Mouse (Mus musculus) hindbrain, embryonic 15.5 days (tissue): Measurements from ENCODE around the gene Prkce. TPM values are rescaled to one million over a fixed set of nuclear protein-coding genes. Genes with fewer than 3 reads are reported as not detected.

Source experiments
- ATAC-seq: fragments of 200-750 bp; cut with Nextera tagmentation; 2 replicates; pipeline ENCODE4 v1.8.0; 2017; ENCODE audit warnings: low read depth, moderate number of reproducible peaks, moderate TSS enrichment; ENCODE audit not compliant: low FRiP score
- H3K27ac ChIP-seq: fragments of 300-500 bp; sonication (generic); replicated peaks from 2 replicates; pipeline ENCODE4 v1.5.1; 2015; ENCODE audit warnings: mild to moderate bottlenecking, inconsistent platforms
- H3K27me3 ChIP-seq: fragments of 300-500 bp; sonication (generic); 2 replicates; pipeline ENCODE4 v1.6.1; 2015; ENCODE audit warnings: control low read depth, inconsistent platforms
- H3K36me3 ChIP-seq: fragments of 300-500 bp; sonication (generic); 2 replicates; pipeline ENCODE4 v1.6.1; 2015; ENCODE audit warnings: control low read depth, inconsistent platforms
- H3K4me1 ChIP-seq: fragments of 300-500 bp; sonication (generic); replicated peaks from 2 replicates; pipeline ENCODE4 v1.6.1; 2015; ENCODE audit warnings: control low read depth, inconsistent platforms
- H3K4me2 ChIP-seq: fragments of 300-500 bp; sonication (generic); 2 replicates; pipeline ENCODE4 v1.6.1; 2015; ENCODE audit warnings: moderate library complexity, mild to moderate bottlenecking, inconsistent platforms
- H3K4me3 ChIP-seq: fragments of 300-500 bp; sonication (generic); 2 replicates; pipeline ENCODE4 v1.5.1; 2015; ENCODE audit warnings: mild to moderate bottlenecking, inconsistent platforms
- H3K9ac ChIP-seq: fragments of 300-500 bp; sonication (generic); 2 replicates; pipeline ENCODE4 v1.6.1; 2015; ENCODE audit warnings: inconsistent platforms
- H3K9me3 ChIP-seq: fragments of 300-500 bp; sonication (generic); 2 replicates; pipeline ENCODE4 v1.6.1; 2016; ENCODE audit warnings: control low read depth, inconsistent platforms
- WGBS: fragments of 180-500 bp; shearing (Covaris S2); methylation state at CpG from one replicate; pipeline ENCODE4 v1.1.7; 2015; 5-methylcytosine and 5-hydroxymethylcytosine counted together
- polyA plus RNA-seq: library from polyadenylated mRNA; unstranded; fragments of >200 nt; fragmentation: Nextera tagmentation; extraction: Ambion mirVana; gene quantifications from 2 replicates; pipeline ENCODE4 v1.2.1, GENCODE M21; 2015

The Prkce gene
- polyA plus RNA-seq, 1 experiment from 2014 or later, result 45.7 TPM

DNA sequence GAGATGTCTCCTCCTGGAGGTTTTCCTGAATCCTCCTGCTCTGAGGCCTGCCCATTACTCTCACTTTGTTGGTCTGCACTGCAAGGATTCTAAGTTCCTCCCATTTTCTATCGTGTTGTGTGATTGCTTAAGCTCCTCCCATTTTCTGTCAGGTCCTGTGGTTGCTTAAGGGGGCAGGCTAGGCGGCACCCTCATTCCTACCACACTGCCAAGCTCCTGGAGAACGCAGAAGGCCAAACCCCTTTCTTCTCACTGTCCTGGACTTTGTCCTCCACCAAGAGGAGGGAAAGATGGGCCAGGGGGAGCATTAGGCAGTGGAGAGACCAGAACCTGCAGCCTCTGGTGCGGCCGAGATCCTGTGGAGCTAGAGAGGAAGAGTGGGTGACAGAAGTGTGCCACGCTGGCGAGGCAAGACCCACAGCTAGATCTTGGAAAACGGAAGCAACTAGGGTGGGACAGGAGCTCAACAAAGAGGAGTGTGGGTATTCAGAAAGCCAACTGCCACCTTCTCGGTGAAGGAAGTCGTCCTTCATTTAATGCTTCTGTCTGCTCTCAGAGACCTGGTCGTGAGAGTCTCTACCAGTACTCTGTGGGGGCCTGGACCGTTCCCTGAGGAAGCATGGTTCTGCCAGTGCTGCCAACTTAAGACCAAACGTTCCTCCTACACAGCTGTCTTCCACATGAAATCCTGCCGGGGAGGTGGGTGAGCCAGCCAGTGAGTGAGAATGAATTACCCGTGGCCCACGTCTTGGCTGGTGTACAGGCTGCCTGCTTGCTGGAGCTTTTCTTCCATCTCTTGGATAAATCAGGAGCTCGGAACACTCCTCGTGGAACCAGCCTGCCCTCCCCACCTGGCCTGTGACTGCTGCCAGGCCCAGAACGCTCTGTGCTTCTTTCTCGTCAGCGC lies 82.2 kb downstream of the Prkce start:
- Histone ChIP-seq H3K4me1 (peaks cover 34% of the 10 kb centered on the region), H3K4me3 (no peak overlapping the region), H3K9me3 (no peaks in the 10 kb centered on the region), H3K9ac (no peak overlapping the region), H3K36me3 (no peaks in the 10 kb centered on the region), H3K4me2 (no peak overlapping the region), H3K27me3 (no peaks in the 10 kb centered on the region), H3K27ac (peak overlapping the region; percentile 70)
- ATAC-seq, result peak; percentile 19; the same call in 1 of the 2 replicates
- 68% methylated on average over 21 of the region's 21 CpGs for WGBS

DNA sequence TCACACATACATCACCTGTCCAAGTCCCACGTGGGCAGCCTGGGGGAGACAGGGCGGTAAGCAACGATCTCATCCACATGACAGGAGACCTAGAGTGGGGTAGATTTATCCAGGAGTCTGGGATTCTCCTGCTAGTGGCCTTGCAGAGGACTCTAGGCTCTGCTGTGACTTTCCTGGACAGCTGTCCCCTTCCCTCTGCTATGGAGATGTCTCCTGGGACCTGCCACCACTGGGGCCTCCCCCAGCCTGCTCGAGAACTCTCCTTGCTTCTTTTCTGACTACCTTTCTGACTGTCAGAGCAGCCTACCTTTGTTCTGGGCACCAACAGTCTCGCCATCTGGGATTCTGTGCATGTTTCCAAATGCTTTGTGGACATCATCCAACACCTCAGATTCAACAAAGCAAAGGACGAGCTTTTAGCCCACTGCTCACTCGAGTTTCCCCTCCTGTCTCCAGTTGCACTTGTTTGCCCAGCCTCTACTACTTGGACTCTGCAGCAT lies 82.9 kb downstream of the Prkce start:
- Histone ChIP-seq H3K4me3 (no peak overlapping the region), H3K4me1 (peaks cover 36% of the 10 kb centered on the region), H3K9me3 (no peaks in the 10 kb centered on the region), H3K27me3 (no peaks in the 10 kb centered on the region), H3K4me2 (no peak overlapping the region), H3K36me3 (no peaks in the 10 kb centered on the region), H3K27ac (peak overlapping the region; percentile 70), H3K9ac (no peak overlapping the region)
- ATAC-seq, result peak; percentile 16; the same call in 1 of the 2 replicates
- WGBS, result 72% methylated on average over 7 of the region's 7 CpGs

DNA sequence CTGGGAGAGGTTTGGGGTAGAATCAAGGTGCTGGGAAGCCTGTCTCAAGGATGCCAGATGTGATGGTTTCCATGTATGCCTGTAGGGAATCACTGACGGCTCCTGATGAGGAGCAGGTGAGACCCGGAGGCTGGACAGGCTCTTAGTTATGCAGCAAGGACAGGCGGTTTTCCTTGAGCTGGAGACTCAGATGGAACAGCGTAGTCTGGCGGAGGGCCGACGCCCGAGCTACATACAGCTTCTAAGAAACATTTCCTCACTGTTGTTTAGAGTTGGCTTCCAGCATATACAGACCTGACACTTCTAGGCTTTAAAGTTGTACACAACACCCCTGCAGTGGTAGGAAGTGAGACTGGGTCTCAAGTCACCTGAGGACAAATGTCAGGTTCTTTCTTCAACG lies 86.3 kb downstream of the Prkce start:
- Histone ChIP-seq H3K4me3 (no peak overlapping the region), H3K9me3 (no peaks in the 10 kb centered on the region), H3K4me1 (peaks cover 36% of the 10 kb centered on the region), H3K27me3 (no peaks in the 10 kb centered on the region), H3K27ac (peak overlapping the region; percentile 9), H3K36me3 (no peaks in the 10 kb centered on the region), H3K9ac (no peak overlapping the region), H3K4me2 (no peak overlapping the region)
- 78% methylated on average over 9 of the region's 9 CpGs for WGBS
- ATAC-seq, result no peak

DNA sequence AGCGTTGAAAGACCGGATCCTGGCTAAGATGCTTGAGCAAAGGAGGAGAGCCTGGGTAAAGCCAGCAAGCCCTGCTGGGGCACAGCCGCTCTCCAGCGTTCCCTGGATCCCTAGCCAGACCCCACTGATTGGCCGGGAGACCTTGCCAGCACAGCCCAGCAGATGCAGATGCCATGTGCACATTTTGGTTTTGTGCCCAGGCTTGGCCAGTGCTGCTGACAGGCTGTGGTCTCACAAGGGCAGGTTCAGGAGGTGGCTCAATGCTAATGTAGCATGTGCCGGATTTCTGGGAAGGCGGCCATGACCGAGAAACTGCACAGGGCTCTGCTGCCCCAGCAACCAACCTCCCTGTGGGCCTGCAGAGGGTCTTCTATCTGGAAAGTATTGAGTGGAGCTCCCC lies 86.7 kb downstream of the Prkce start:
- H3K9ac ChIP-seq, result no peak overlapping the region
- WGBS, result 66% methylated on average over 8 of the region's 8 CpGs
- no peak overlapping the region for H3K4me3 ChIP-seq
- H3K27ac ChIP-seq, result peak overlapping the region; percentile 9
- peak; percentile 89 for ATAC-seq
- H3K27me3 ChIP-seq, result no peaks in the 10 kb centered on the region
- no peaks in the 10 kb centered on the region for H3K36me3 ChIP-seq
- no peaks in the 10 kb centered on the region for H3K9me3 ChIP-seq
- H3K4me2 ChIP-seq, result no peak overlapping the region
- peaks cover 37% of the 10 kb centered on the region for H3K4me1 ChIP-seq

DNA sequence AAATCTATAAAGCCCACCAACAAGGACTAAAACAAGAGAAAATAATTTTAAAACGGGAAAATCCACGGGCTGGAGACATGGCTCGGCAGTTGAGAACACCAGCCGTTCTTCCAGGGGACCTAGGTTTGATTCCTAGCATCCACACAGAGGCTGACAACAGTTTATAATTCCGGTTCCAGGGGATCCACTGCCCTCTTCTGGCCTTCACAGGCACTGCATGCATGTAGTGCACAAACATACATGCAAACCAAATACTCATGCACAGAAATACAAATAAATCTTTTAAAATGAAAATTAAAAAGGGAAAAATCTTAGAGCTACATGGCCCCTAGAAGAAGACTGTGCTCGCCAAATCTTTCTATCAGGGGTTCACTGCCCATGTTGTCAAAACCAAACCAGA lies 87.4 kb downstream of the Prkce start:
- Histone ChIP-seq H3K4me2 (no peak overlapping the region), H3K27me3 (no peaks in the 10 kb centered on the region), H3K9me3 (no peaks in the 10 kb centered on the region), H3K4me3 (no peak overlapping the region), H3K9ac (no peak overlapping the region), H3K36me3 (no peaks in the 10 kb centered on the region), H3K27ac (no peak overlapping the region), H3K4me1 (peaks cover 35% of the 10 kb centered on the region)
- no peak for ATAC-seq
- WGBS, result 96% methylated on average over 6 of the region's 6 CpGs

DNA sequence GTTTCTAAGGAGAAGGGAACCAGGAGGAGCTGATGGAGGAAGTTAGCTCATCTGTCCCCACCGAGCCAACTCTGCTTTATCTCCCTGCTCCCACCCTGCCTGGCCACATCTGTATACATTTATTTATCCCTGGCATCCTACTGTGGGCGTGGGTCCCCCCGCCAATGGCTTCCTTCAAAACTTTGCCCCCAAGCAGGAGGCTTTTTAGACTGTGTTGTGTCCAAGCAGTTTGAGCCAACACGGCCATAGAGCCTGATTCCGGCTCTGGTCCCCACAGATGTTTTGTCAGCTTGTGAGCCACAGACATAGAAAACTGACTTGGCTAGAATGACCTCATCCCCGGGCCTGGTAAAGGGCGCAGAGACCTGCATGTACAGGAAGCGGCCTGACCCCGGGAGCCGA lies 89.1 kb downstream of the Prkce start:
- no peaks in the 10 kb centered on the region for H3K27me3 ChIP-seq
- WGBS, result 76% methylated on average over 10 of the region's 10 CpGs
- ATAC-seq, result no peak

DNA sequence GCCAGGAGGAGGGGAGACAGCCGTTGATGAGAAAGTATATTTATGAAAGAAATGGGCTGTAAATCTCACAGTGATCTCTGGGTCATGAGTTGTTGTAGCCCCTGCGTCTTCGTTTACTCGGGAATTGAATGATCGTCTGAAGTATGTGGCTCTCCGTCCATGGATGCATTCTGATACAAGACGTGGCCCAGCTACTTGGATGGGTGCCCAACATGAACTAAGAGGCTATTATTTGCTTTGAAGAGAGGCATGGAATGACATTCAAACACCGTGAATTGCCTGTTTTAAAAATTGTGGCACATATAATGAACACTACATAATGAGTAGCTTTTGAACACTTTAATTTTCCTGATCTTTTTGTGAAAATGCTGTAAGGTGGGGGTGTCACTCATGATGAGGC lies 93.5 kb downstream of the Prkce start:
- WGBS, result 38% methylated on average over 8 of the region's 8 CpGs

More for the DNA sequence above, 89.1 kb downstream of the Prkce start:
- H3K27ac ChIP-seq, result no peak overlapping the region
- H3K4me2 ChIP-seq, result no peak overlapping the region
- H3K4me3 ChIP-seq, result no peak overlapping the region
- no peaks in the 10 kb centered on the region for H3K9me3 ChIP-seq
- no peak overlapping the region for H3K9ac ChIP-seq
- peaks cover 43% of the 10 kb centered on the region for H3K4me1 ChIP-seq
- H3K36me3 ChIP-seq, result no peaks in the 10 kb centered on the region

DNA sequence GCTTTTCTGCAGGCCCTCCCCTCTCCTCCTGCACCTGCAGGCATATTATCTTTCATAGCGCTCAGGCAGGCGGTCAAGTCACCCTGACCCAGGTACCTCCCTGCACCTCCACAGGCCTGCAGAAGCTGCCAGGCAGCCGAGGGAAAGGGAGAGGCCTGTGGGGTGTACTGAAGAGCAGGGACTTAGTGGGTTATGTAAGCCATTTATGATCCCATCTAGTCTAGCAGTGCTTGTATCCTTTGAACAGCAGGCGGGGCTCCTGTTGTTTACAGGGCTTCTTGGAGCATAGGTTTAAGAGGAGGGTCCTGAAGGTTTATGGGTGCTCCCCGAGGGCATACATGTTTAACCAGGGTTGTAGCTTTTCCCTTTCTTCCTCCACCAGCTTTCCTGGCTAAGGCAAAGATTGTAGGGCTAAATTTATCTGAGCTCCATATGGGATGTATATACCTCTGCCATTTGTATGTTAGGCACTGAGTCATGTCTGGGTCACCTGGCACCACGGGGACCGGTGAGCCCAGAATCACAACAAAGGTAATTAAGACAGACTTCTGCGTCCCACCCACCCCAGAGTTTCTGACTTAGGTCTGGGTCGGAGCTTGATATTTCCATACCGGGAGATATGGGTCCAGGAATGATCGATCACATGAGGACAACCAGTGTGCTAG lies 96.5 kb downstream of the Prkce start:
- Histone ChIP-seq H3K9ac (no peak overlapping the region), H3K4me1 (peaks cover 46% of the 10 kb centered on the region), H3K4me2 (no peak overlapping the region), H3K9me3 (no peaks in the 10 kb centered on the region), H3K4me3 (no peak overlapping the region), H3K36me3 (no peaks in the 10 kb centered on the region), H3K27ac (no peak overlapping the region), H3K27me3 (no peaks in the 10 kb centered on the region)
- ATAC-seq, result no peak
- WGBS, result 93% methylated on average over 11 of the region's 11 CpGs

More for the DNA sequence above, 93.5 kb downstream of the Prkce start:
- Histone ChIP-seq H3K9ac (no peak overlapping the region), H3K4me1 (peaks cover 37% of the 10 kb centered on the region), H3K4me3 (no peak overlapping the region), H3K4me2 (no peak overlapping the region), H3K9me3 (no peaks in the 10 kb centered on the region), H3K27ac (no peak overlapping the region), H3K36me3 (no peaks in the 10 kb centered on the region), H3K27me3 (no peaks in the 10 kb centered on the region)
- ATAC-seq, result no peak

DNA sequence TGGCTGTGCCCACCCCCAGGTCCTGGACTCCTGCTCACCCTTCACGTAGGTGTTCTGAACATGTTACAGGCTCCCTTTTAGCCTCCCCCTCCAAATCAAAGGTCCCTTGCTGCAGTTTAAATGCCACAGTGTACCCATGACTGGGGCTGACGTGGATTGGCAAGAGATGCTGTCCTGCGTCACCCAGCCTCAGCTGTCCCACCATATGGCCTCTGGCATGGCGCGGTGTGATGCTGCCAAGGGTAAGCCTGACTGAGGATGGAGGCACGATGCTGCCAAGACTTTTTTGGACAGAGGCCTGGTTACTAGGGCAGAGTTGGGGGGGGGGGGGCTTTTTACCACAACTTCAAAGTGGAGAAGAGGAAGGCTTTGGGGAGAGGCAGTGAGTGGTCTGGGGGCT lies 98.5 kb downstream of the Prkce start:
- no peak overlapping the region for H3K9ac ChIP-seq
- H3K4me2 ChIP-seq, result no peak overlapping the region
- WGBS, result 56% methylated on average over 6 of the region's 6 CpGs
- no peaks in the 10 kb centered on the region for H3K36me3 ChIP-seq
- ATAC-seq, result peak; percentile 87
- H3K4me3 ChIP-seq, result no peak overlapping the region
- no peaks in the 10 kb centered on the region for H3K9me3 ChIP-seq
- no peak overlapping the region for H3K27ac ChIP-seq
- no peaks in the 10 kb centered on the region for H3K27me3 ChIP-seq
- peaks cover 32% of the 10 kb centered on the region for H3K4me1 ChIP-seq

- Histone ChIP-seq H3K4me3 (no peak overlapping the region), H3K4me2 (no peak overlapping the region), H3K27ac (no peak overlapping the region), H3K36me3 (no peaks in the 10 kb centered on the region), H3K9ac (no peak overlapping the region), H3K27me3 (no peaks in the 10 kb centered on the region), H3K4me1 (peaks cover 30% of the 10 kb centered on the region), H3K9me3 (no peaks in the 10 kb centered on the region)
- WGBS, result 74% methylated on average over 6 of the region's 6 CpGs
- no peak for ATAC-seq
These were observed 99.7 kb downstream of the Prkce start for GRCm38 (mm10) chr17:86267126-86267760.

GRCm38 (mm10) chr17:86269639-86270038 lies 102.1 kb downstream of the Prkce start:
- no peak overlapping the region for H3K9ac ChIP-seq
- H3K27me3 ChIP-seq, result no peaks in the 10 kb centered on the region
- peaks cover 22% of the 10 kb centered on the region for H3K4me1 ChIP-seq
- no peaks in the 10 kb centered on the region for H3K36me3 ChIP-seq
- ATAC-seq, result no peak
- no peak overlapping the region for H3K4me3 ChIP-seq
- H3K27ac ChIP-seq, result no peak overlapping the region
- no peak overlapping the region for H3K4me2 ChIP-seq
- 84% methylated on average over 8 of the region's 8 CpGs for WGBS
- H3K9me3 ChIP-seq, result no peaks in the 10 kb centered on the region

DNA sequence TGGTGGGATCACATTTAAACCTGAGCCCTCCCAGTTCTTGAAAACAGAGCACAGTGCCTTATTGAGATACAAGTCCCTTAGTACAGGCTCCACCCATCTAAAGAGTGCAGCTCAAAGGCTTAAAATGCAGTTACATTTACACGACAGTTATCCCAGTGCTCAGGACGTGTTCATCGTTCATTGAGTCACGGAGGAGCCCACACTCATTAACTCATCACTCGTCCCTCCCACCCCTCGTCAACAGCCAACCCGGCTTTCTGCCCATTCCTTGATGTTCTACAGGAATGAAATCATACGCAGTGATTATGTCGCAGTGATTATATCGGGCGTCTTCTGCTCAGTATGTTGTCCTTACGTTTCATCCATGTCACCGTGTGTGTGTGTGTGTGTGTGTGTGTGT lies 102.9 kb downstream of the Prkce start:
- peaks cover 22% of the 10 kb centered on the region for H3K4me1 ChIP-seq
- H3K9me3 ChIP-seq, result no peaks in the 10 kb centered on the region
- H3K36me3 ChIP-seq, result no peaks in the 10 kb centered on the region
- no peak overlapping the region for H3K27ac ChIP-seq
- H3K9ac ChIP-seq, result no peak overlapping the region
- WGBS, result 81% methylated on average over 13 of the region's 13 CpGs
- H3K4me3 ChIP-seq, result no peak overlapping the region
- ATAC-seq, result no peak
- H3K27me3 ChIP-seq, result no peaks in the 10 kb centered on the region
- no peak overlapping the region for H3K4me2 ChIP-seq
